Mouse (Mus musculus): ENCODE measurements around the gene Podn.
"Not testable (repeated sequence)": the region's sequence is repeated elsewhere in the genome, so short reads cannot be mapped to it uniquely, and the experiment has no call there.

Gene Podn

GRCm38 (mm10) chr4:108096345-108096744 is at the start of gene Podn:
Gene Podn (minus strand): TSS chr4:108096445.
- no peak for DNase-seq (ENCODE audit: extremely low spot score)

- DNase-seq (ENCODE audit: extremely low spot score), result not testable (repeated sequence)
Measured at GRCm38 (mm10) chr4:108145554-108145953, 49.3 kb upstream of the Podn start.

- no peak for DNase-seq (ENCODE audit: extremely low spot score)
Measured at GRCm38 (mm10) chr4:108144880-108145279, 48.6 kb upstream of the Podn start, which contains the start of gene Scp2. Gene Scp2 (minus strand): TSS chr4:108144998.

GRCm38 (mm10) chr4:108143778-108144177 is 47.5 kb upstream of the Podn start:
- DNase-seq (ENCODE audit: extremely low spot score), result no peak

GRCm38 (mm10) chr4:108143178-108143577 is 46.9 kb upstream of the Podn start:
- DNase-seq (ENCODE audit: extremely low spot score), result not testable (repeated sequence)

- DNase-seq (ENCODE audit: extremely low spot score), result no peak
Measured at GRCm38 (mm10) chr4:108136938-108137337, 40.7 kb upstream of the Podn start.

GRCm38 (mm10) chr4:108130452-108130851 is 34.2 kb upstream of the Podn start:
- DNase-seq (ENCODE audit: extremely low spot score), result no peak

- no peak for DNase-seq (ENCODE audit: extremely low spot score)
Measured at GRCm38 (mm10) chr4:108128339-108128738, 32.1 kb upstream of the Podn start.

GRCm38 (mm10) chr4:108127516-108127915 is 31.3 kb upstream of the Podn start:
- no peak for DNase-seq (ENCODE audit: extremely low spot score)

GRCm38 (mm10) chr4:108126260-108126659 is 30.0 kb upstream of the Podn start:
- no peak for DNase-seq (ENCODE audit: extremely low spot score)

GRCm38 (mm10) chr4:108124104-108124503 is 27.9 kb upstream of the Podn start:
- DNase-seq (ENCODE audit: extremely low spot score), result no peak

- DNase-seq (ENCODE audit: extremely low spot score), result peak; percentile 94
Measured at GRCm38 (mm10) chr4:108117924-108118876, 22.0 kb upstream of the Podn start.

- DNase-seq (ENCODE audit: extremely low spot score), result peak; percentile 3
Measured at GRCm38 (mm10) chr4:108117488-108117887, 21.2 kb upstream of the Podn start.

- no peak for DNase-seq (ENCODE audit: extremely low spot score)
Measured at GRCm38 (mm10) chr4:108116466-108116865, 20.2 kb upstream of the Podn start.

GRCm38 (mm10) chr4:108110706-108111105 is 14.5 kb upstream of the Podn start:
- no peak for DNase-seq (ENCODE audit: extremely low spot score)

GRCm38 (mm10) chr4:108109728-108110127 is 13.5 kb upstream of the Podn start:
- no peak for DNase-seq (ENCODE audit: extremely low spot score)

- DNase-seq (ENCODE audit: extremely low spot score), result no peak
Measured at GRCm38 (mm10) chr4:108092741-108093397, 3.4 kb downstream of the Podn start.

GRCm38 (mm10) chr4:108083993-108084392 is 12.3 kb downstream of the Podn start:
- no peak for DNase-seq (ENCODE audit: extremely low spot score)

GRCm38 (mm10) chr4:108083032-108083735 is 13.1 kb downstream of the Podn start:
- DNase-seq (ENCODE audit: extremely low spot score), result no peak

GRCm38 (mm10) chr4:108082401-108082806 is 13.8 kb downstream of the Podn start:
- no peak for DNase-seq (ENCODE audit: extremely low spot score)

- DNase-seq (ENCODE audit: extremely low spot score), result no peak
Measured at GRCm38 (mm10) chr4:108080876-108081275, 15.4 kb downstream of the Podn start.

GRCm38 (mm10) chr4:108079762-108080161 is 16.5 kb downstream of the Podn start:
- no peak for DNase-seq (ENCODE audit: extremely low spot score)

Measured in embryo, embryonic 9.5 days (tissue).